Mouse (Mus musculus): ENCODE data around the gene Gm5089. TPM values are rescaled to one million over a fixed set of nuclear protein-coding genes. Genes with fewer than 3 reads are reported as not detected.

Gm5089 gene
- total RNA-seq, 2 experiments from 2014 or later, result not detected

DNA sequence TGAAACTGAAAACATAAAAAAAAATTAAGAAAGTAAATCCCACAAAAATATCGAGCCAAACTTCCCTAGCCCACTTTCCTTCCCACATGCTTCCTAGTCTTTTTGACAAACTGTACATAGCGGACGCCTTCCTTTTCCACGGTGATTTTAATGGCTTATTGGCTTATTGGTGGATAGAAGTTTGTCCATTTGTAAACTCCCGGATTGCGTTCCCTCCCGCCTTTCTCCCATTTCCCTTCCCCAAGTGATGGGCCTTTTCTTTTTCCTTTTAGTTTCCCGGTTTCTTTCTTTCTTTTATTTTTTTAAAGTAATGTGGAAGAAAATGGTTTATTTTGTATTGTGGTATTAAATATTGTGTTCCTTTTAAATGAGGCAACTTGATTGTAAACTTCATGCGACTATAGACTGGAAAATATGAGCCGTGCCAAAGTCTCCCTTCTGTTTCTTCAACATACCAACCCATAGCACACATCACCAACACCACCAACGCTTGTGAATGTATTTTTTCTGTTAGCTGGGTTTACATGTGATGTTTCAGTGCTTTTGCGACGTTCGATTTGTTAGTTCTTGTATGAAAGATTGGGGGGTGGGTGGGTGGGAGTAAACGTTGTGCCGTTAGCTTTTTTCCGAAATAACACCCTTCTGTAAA, 28.7 kb upstream of the Gm5089 start:
- intact Hi-C loops (cut with DNase I), result loop anchor here (1.0 to 10.0 kb wide), 2 partner anchors 9 to 295 kb away; partner anchors contain the start of gene Clybl

DNA sequence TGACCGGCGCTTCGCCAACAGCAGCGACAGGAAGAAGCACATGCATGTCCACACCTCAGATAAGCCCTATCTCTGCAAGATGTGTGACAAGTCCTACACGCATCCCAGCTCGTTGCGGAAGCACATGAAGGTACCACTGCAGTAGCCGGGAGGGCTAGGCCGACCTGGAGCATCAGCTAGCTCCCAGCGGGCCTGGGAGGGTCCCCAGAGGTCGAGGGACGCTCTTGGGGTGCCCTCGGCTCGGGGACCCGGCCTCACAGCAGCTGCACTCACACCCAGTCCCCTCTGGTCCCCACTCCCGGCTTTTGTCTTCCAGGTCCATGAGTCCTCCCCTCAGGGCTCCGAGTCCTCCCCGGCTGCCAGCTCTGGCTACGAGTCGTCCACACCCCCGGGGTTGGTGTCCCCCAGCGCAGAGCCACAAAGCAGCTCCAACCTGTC, 27.7 kb upstream of the Gm5089 start:
- no peak for DNase-seq (ENCODE audit: low spot score)
- intact Hi-C loops (cut with DNase I), result loop anchor here (1.0 to 10.0 kb wide), 2 partner anchors 10 to 294 kb away; partner anchors contain the start of gene Clybl

More for the DNA sequence above, 28.7 kb upstream of the Gm5089 start:
- DNase-seq (ENCODE audit: low spot score), result no peak

DNA sequence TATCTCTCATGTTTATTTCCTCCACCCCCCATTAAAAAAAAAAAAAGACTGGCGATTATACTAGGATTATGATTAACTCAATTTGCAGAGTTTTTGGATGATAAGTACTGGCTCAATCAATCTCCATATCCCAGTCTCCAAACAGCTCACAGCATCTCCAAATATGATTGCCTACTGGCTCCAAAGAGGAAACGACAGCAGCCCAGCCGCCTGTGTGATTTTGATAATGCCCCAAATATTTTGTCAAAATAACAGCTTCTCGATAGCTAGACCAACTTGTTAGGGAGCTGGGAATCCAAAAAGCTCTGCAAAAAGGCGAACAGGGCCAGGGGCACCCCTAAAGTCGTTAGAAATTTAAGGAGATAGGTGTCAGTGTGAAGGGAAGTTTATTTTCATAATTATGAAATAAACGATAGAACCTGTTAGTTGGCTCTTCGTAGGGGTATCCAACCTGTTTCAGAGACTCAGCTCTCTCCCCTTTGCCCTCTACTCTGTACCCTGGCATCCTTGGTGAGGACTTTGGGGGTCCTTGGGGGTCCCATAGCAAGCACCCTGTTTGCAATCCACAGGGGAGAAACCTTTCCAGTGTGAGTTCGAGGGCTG, 27.2 kb upstream of the Gm5089 start:
- DNase-seq (ENCODE audit: low spot score), result no peak
- intact Hi-C loops (cut with DNase I), result loop anchor here (10.0 kb wide), 1 partner anchor 293 kb away; the partner anchor contains the start of gene Clybl

DNA sequence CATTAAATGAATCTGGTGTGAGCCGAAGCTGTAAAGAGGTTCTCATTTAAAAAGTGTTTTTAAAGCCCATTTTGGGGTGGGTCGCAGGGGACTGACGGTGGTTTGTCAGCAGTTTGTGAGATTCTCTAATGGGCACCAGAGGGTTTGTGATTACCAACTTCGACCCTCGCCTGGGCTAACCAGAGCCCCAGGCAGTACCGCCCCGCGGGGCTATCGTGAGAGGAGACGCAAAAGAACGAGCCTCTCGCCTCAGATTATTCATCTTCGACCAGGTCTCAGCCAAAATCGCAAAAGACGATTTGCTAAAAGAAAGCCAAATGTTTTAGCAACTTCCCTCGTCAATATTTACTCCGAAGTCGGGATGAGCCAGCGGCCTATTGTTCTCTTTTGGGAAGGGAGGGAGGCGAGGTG, 26.4 kb upstream of the Gm5089 start:
- no peak for DNase-seq (ENCODE audit: low spot score)

DNA sequence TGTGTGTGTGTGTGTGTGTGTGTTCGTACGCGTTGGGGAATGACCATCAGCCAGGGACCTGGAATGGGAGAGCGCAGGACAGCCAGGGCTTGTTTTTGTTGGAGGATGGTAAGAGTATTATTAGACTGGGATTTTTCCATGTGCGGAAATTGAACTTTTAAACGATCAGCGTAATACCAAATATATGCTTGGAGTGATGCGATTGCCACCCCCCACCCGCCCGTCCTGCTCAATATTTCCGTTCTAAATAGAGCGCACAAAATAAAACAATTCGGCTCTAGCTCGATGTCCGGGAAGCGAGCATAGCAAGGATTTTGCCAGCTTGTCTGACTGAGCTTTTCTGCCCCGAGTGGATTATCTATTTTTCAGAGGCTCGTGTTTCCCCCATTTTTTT, 25.9 kb upstream of the Gm5089 start:
- intact Hi-C loops (cut with DNase I), result loop anchor here (10.0 kb wide), 1 partner anchor 292 kb away; the partner anchor contains the start of gene Clybl
- no peak for DNase-seq (ENCODE audit: low spot score)

More for the DNA sequence above, 26.4 kb upstream of the Gm5089 start:
- intact Hi-C loops (cut with DNase I), result loop anchor here (10.0 kb wide), 1 partner anchor 292 kb away; the partner anchor contains the start of gene Clybl

DNA sequence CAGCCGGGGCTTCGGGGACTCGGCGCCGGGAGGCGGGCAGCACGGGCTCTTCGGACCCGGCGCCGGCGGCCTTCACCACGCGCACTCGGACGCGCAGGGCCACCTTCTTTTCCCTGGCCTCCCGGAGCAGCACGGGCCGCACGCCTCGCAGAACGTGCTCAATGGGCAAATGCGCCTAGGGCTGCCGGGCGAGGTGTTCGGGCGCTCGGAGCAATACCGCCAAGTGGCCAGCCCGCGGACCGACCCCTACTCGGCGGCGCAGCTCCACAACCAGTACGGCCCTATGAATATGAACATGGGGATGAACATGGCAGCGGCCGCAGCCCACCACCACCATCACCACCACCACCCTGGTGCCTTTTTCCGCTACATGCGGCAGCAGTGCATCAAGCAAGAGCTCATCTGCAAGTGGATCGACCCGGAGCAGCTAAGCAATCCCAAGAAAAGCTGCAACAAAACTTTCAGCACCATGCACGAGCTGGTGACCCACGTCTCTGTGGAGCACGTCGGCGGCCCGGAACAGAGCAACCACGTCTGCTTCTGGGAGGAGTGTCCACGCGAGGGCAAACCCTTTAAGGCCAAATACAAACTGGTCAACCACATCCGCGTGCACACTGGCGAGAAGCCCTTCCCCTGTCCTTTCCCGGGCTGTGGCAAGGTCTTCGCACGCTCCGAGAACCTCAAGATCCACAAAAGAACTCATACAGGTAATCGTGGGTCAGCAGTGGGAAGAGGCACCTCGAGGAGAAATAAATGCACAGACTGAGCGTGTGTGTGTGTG, 25.3 kb upstream of the Gm5089 start:
- DNase-seq (ENCODE audit: low spot score), result no peak
- intact Hi-C loops (cut with DNase I), result loop anchor here (10.0 kb wide), 1 partner anchor 291 kb away; the partner anchor contains the start of gene Clybl

DNA sequence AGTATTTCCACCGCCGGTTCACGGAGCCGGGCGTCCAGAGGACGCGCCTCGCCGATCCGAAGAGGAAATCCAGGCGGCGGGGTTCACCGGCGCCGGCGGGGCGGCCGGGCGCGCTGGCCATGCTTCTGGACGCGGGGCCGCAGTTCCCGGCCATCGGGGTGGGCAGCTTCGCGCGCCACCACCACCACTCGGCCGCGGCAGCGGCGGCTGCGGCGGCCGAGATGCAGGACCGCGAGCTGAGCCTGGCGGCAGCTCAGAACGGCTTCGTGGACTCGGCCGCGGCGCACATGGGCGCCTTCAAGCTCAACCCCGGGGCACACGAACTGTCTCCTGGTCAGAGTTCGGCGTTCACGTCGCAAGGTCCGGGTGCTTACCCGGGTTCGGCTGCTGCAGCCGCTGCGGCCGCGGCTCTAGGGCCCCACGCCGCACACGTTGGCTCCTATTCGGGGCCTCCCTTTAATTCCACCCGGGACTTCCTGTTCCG, 24.7 kb upstream of the Gm5089 start:
- intact Hi-C loops (cut with DNase I), result loop anchor here (10.0 kb wide), 1 partner anchor 291 kb away; the partner anchor contains the start of gene Clybl
- no peak for DNase-seq (ENCODE audit: low spot score)

DNA sequence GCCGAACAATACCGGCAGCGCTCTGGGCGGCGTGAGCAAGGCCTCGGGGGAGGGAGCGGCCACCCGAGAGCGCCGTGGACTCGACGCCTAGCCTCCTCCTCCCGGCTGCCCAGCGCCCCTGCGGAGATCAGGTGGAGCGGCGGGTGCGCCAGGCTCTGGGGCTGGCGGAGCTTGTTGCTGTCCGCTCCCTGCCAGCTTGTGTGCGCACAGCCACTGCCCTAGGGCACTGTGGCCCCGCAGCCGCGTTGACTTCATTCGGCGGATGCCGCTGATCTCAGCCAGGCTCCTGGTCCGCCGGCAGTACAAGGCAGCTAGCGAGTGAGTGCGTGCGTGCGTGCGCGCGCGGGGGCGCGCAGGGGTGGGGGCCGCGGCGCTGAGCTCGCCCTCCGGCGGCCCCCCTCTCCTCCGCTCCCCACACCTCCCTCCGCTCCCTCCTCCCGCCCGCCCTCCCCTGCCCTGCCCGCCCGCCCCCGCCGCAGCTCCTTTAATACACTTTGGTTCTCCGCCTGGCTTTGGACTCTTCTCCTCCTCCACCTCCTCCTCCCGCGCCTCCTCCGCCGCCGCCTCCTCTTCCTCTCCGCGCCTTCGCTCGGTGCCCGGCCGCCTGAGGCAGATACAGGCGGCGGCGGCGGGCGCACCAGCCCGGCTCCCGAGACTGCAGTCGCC, 24.1 kb upstream of the Gm5089 start, which contains the start of gene Zic2:
Gene Zic2, plus strand, starts transcription at position 545 of the 666 bp plus-strand sequence.
- intact Hi-C loops (cut with DNase I), result loop anchor here (10.0 kb wide), 1 partner anchor 290 kb away; the partner anchor contains the start of gene Clybl
- no peak for DNase-seq (ENCODE audit: low spot score)

DNA sequence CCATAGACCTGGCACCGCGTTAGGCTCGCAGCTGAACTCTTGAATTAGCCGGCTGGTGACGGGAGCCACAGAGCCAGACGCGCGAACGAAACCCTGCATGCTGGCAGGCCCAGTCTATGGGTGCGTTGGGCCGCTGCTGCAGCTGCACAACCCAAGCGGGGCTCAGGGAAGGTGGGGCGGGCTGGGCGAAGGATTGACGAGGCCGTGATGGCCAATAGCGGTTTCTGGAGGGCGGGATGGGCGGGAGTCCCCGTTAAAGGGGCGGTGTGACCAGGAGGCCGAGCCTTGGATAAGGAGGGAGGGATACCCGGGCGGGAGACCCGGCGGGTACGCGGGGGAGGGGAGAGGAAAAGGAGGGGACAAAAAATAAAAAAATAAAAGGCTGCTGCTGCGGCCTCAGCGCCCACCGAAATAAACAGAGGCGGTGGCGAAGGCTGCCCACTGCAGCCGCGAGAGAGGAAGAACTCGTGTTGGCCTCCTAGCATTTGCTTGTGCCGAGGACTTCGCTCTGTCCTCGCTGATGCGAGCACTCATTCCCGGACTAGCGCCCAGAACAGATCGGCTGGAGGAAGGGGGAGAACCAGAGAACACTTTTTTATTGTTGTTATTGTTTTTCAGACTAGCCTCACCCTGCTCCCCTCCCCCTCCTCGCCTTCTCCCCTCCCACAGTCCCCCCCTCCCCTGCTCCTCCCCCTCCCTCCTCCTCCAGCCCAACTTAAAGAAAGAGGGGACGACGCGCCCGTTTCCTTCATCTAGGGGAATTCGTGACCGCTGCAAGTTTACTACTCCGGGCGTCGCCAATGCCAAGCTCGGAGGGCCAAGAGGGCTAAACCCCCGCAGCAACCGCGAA, 23.4 kb upstream of the Gm5089 start:
- no peak for DNase-seq (ENCODE audit: low spot score)
- intact Hi-C loops (cut with DNase I), result loop anchor here (10.0 kb wide), 1 partner anchor 289 kb away; the partner anchor contains the start of gene Clybl

DNA sequence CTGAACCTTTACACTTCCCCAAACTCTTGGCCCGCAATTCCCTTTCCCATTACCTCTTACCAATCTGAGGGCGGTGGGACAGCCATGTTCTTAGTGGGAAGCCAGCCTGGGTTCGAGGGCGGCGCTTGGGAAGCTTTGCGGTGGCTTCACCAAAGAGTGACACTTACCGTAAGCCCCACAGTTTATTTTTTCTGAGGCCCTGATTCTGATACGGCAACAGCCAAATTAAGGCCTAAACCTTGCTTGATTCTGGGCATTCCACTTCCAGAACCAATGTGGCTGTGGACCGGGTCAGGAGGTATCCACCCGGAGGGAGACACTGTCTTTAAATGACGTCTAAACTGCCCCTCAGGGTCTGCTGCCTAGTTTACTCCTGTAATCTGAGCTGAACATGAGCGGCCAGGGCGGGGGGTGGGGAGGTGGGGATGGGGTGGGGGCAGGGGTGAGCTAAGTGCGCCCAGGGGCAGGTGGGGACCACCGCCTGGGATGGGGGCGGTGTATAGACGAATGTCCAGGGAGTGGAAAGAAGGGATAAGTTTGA, 22.4 kb upstream of the Gm5089 start:
- intact Hi-C loops (cut with DNase I), result loop anchor here (2.0 to 10.0 kb wide), 2 partner anchors 16 to 288 kb away; partner anchors contain the start of gene Clybl

DNA sequence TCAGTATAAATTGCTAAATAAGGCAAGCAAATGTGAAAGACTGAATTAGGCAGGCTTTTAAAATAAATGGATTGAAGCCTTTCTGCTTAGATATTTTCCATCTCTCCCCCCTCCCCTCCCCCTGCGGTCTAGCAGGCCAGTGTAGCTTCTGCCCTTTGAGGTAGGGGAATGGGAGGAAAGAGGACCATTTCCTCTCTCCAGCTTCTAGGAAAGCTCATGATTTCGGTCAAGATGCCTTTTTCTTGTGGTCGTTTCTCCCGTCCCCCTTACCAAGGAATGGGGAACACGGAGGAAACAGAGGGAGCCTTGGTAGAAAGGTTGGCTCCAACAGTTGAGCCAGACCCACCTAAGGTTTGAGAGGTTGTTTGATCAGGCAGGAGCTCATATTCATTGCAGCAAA, 21.7 kb upstream of the Gm5089 start:
- intact Hi-C loops (cut with DNase I), result loop anchor here (2.0 to 10.0 kb wide), 2 partner anchors 16 to 288 kb away; partner anchors contain the start of gene Clybl
- no peak for DNase-seq (ENCODE audit: low spot score)

More for the DNA sequence above, 22.4 kb upstream of the Gm5089 start:
- no peak for DNase-seq (ENCODE audit: low spot score)

DNA sequence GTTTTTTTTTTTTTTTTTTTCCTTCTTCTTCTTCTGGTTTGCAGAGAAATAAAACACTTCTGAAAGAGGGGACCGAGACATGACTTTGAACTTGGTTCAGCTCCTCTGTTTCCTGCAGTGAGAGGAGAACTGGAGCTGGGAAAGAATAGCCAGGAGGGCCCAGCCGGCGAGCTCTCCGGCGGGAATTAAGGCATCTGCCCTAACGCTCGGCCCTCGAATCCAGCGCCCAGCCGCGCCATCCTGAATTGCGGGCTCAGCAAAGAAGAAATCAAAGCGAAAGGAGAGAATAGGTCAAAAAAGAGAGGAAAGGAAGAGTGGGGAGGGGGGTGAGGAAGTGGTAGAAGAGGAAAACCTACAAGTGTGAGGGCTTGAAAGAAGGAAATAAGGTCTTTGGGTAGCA, 21.2 kb upstream of the Gm5089 start:
- no peak for DNase-seq (ENCODE audit: low spot score)
- intact Hi-C loops (cut with DNase I), result loop anchor here (2.0 to 10.0 kb wide), 2 partner anchors 17 to 287 kb away; partner anchors contain the start of gene Clybl

DNA sequence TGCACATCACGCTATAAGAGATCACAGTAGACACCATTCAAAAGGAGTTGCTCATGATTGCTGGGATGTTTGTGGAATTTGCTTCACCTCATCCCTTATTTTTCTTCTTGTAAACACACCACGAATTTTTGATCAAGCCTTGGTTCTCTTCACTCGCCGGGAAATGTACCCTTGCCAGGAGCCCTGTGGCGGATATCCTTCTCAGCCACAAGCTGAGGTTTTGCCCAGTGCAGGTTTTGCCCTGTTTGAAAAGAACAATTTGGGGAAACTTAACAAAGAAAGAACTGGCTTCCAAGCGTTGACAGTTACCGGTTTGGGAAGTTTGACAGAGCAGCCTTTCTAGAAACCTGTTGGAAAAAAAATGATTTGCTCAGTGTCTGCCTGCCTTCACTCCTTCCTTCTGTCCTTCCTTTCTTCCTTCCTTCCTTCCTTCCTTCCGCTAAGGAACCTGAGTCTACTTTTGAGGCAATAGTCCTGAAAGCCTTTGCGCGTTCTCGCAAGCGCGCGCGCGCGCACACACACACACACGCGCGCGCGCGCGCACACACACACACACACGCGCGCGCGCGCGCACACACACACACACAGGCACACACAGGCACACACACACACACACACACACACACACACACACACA, 20.7 kb upstream of the Gm5089 start:
- no peak for DNase-seq (ENCODE audit: low spot score)
- intact Hi-C loops (cut with DNase I), result loop anchor here (2.0 to 10.0 kb wide), 2 partner anchors 17 to 287 kb away; partner anchors contain the start of gene Clybl

DNA sequence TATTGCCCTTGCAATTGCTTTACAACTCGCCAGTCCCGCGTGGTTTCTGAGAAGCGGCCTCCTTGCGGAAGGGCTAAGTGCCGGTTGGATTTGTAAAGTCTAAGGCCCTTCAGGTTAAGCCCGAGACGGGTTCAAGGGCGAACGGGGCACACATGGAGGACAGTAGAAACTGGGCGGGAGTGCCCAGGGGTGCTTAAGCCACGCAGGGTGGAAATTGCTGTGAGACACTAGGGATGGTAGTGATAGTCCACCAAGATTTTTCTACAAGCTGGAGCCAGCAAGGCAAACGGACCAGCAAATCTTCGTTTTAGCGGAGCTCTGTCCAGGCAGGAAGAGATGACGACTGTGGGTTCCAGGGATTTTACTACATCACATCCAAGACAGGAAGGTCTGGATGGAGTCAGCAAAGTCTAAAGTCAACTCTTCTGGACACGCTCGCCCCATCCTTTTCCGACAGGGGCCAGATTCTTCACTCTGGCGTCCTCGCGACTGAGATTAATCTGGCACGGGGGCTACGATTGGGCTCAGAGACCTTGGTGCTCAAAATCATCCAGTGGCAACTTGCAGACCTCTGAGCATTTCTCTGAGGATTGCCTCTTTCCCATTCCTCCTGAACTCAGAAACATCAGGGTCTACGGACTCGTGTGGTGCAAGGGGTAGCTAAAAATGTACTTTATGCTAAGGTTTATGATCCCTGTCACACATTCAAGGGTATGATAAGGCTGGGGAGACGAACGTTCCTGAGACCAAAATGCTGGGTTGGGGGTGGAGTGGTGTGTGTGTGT, 18.2 kb upstream of the Gm5089 start:
- no peak for DNase-seq (ENCODE audit: low spot score)

DNA sequence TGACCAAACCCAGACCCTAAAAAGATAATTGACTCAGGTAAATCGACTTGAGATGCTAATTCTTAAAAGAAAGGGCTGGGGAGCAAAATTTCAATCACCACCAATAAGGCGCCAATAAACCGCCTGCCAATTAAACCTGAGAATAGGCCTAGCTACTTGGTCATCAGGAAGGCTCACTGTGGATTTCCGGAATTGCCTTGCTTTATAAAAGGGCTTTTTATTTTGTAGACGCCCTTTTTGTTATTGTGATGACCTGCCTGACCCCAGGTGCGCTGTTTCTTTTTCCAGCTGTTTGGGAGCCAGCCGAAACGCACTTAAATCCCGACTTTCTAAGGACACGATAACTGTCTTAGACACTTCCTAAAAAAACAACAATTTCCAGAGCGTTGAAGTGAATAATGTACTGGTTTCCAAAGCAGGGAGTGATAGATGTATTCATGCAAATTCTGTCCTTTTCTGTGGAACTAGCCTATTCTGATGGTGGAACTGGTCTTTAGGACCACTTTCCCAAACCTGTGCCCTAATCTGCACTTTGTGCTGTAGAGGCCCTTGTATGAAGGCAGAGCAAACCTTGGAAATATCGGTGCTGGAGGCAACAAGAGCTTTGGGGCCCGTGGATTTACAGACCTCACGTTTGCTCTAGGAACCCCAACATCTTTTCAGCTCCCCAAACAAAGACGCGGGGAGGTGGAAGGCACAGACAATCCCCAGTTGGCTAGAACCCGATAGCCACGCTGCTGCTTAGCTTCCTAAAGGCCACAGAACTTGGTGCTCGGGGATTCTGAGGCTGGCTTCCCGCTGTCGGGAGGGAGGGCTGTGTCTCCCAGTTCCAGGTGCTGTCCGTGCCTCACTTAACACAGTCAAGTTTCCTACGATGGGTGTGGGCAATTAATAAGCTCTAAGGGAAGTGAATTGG, 17.3 kb upstream of the Gm5089 start:
- intact Hi-C loops (cut with DNase I), result no loop called here
- DNase-seq (ENCODE audit: low spot score), result no peak

More for the DNA sequence above, 18.2 kb upstream of the Gm5089 start:
- intact Hi-C loops (cut with DNase I), result no loop called here
